Mouse (Mus musculus) lung, embryonic 14.5 days (tissue): ENCODE results near the gene Glis3. TPM values are rescaled to one million over a fixed set of nuclear protein-coding genes. Genes with fewer than 3 reads are reported as not detected.

Experiments used
- ATAC-seq: fragments of 200-750 bp; cut with Nextera tagmentation; 2 replicates; pipeline ENCODE4 v1.8.0; 2017; ENCODE audit warnings: mild to moderate bottlenecking, moderate TSS enrichment, moderate library complexity; ENCODE audit not compliant: insufficient read depth
- DNase-seq: peaks from one replicate; pipeline ENCODE4 v3.0.0-alpha.2; 2015
- H3K27ac ChIP-seq: fragments of 300-500 bp; sonication (generic); 2 replicates; pipeline ENCODE4 v1.5.1; 2014; ENCODE audit warnings: low read depth, mild to moderate bottlenecking, moderate library complexity
- H3K27me3 ChIP-seq: fragments of 300-500 bp; sonication (generic); 2 replicates; pipeline ENCODE4 v1.6.1; 2014; ENCODE audit warnings: low read length, control low read depth; ENCODE audit not compliant: insufficient read depth
- H3K36me3 ChIP-seq: fragments of 300-500 bp; sonication (generic); 2 replicates; pipeline ENCODE4 v1.6.1; 2014; ENCODE audit warnings: control low read depth; ENCODE audit not compliant: insufficient read depth
- H3K4me1 ChIP-seq: fragments of 300-500 bp; sonication (generic); 2 replicates; pipeline ENCODE4 v1.6.1; 2014; ENCODE audit warnings: antibody characterized with exemption, control low read depth; ENCODE audit not compliant: insufficient read depth
- H3K4me2 ChIP-seq: fragments of 300-500 bp; sonication (generic); 2 replicates; pipeline ENCODE4 v1.6.1; 2014; ENCODE audit warnings: mild to moderate bottlenecking
- H3K4me3 ChIP-seq: fragments of 300-500 bp; sonication (generic); 2 replicates; pipeline ENCODE4 v1.5.1; 2014; ENCODE audit warnings: low read depth, low read length
- H3K9ac ChIP-seq: fragments of 300-500 bp; sonication (generic); 2 replicates; pipeline ENCODE4 v1.6.1; 2014
- H3K9me3 ChIP-seq: fragments of 300-500 bp; sonication (generic); 2 replicates; pipeline ENCODE4 v1.6.1; 2016; ENCODE audit warnings: low read depth, low read length, control low read depth
- CTCF ChIP-seq: IDR thresholded peaks from 2 replicates; pipeline ENCODE4 v1.5.1; 2016; ENCODE audit warnings: antibody characterized with exemption, low read depth
- WGBS: fragments of 180-500 bp; shearing (Covaris S2); extraction: QIAGEN DNeasy Blood & Tissue Kit; methylation state at CpG from one replicate; pipeline ENCODE4 v1.1.7; 2014; 5-methylcytosine and 5-hydroxymethylcytosine counted together
- polyA plus RNA-seq: library from polyadenylated mRNA; unstranded; fragments of >200 nt; fragmentation: Nextera tagmentation; extraction: Ambion mirVana; gene quantifications from 2 replicates; pipeline ENCODE4 v1.2.1, GENCODE M21; 2014

Glis3 gene
- 4.0 and 4.7 TPM in 2 replicates for polyA plus RNA-seq

GRCm38 (mm10) chr19:28679776-28680391, at the start of gene Glis3:
Gene Glis3, minus strand, starts transcription at chr19:28680077.
- DNase-seq (peak; percentile 85), ATAC-seq (peak; percentile 95)
- Histone ChIP-seq H3K36me3 (no peaks in the 10 kb centered on the region), H3K9me3 (no peaks in the 10 kb centered on the region), H3K27ac (peak within 1 kb of the TSS; percentile 25; the same call in 1 of the 2 replicates), H3K9ac (peak within 1 kb of the TSS; percentile 55), H3K4me1 (peaks cover 10% of the 10 kb centered on the region), H3K4me3 (peak within 1 kb of the TSS; percentile 54), H3K27me3 (peaks cover 15% of the 10 kb centered on the region), H3K4me2 (peak within 1 kb of the TSS; percentile 99)
- under 1% methylated on average over 46 of the region's 66 CpGs for WGBS
- peak; percentile 19; the same call in 1 of the 2 replicates for TF ChIP-seq CTCF

DNA sequence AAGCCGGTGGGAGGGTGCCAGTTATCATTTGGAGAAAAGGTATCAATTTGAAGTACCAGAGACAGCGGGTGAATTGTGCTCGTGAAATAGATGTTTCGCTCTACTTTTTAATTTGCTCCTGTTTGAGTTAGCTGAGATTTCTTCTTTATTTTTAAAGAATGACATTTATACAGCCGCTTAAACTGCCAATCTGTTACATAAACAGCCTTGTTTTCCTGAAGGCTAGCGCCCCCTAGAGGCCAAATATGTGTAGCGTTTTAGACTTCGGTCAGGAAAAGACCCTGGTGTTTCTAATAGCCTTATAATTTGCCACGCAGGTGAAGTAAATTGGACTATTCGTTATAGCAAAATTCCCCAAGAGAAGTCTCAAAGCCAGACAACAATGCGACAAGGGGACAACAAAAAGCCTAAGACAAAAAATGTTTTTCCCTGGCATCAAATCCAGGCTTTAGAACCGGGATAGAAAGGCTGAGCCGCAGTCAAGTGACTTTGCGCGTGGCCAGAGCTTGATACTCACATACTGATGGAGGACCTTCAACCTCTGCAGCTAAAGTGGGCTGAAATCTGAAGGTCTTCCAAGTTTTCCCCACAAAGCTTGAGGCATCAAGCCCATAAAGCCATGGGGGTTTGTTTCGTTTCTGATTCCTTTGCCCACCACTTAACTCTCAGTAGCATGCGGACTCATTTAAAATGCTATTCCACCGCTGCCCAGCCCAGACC, 46.4 kb upstream of the Glis3 start:
- TF ChIP-seq CTCF, result peak; percentile 81
- no peak overlapping the region for H3K4me3 ChIP-seq
- WGBS, result 58% methylated on average over 18 of the region's 18 CpGs
- DNase-seq (peak; percentile 90), ATAC-seq (no peak)
- no peaks in the 10 kb centered on the region for H3K4me1 ChIP-seq
- H3K36me3 ChIP-seq, result no peaks in the 10 kb centered on the region
- no peak overlapping the region for H3K9ac ChIP-seq
- no peak overlapping the region for H3K27ac ChIP-seq
- no peak overlapping the region for H3K4me2 ChIP-seq
- H3K27me3 ChIP-seq, result no peaks in the 10 kb centered on the region
- H3K9me3 ChIP-seq, result no peaks in the 10 kb centered on the region

DNA sequence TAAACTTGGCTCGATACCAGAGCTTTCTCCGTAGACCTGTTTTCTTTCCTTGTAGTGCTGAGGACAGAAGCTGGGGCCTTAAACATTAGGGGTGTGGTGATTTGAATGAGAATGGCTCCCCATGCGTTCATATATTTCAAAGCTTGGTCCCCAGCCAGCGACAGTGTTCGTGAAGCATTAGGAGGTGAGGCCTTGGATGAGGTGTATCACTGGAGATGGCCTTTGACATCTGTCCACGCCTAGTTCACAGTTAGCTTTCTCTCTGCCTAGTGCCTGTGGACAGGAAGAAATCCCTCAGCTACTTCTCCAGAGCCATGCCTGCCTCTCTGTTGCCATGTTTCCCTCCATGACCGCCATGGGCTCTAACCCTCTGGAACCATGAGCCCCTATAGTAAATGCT, 44.8 kb upstream of the Glis3 start:
- Histone ChIP-seq H3K36me3 (no peaks in the 10 kb centered on the region), H3K4me2 (no peak overlapping the region), H3K9me3 (no peaks in the 10 kb centered on the region), H3K9ac (no peak overlapping the region), H3K27ac (no peak overlapping the region), H3K4me3 (no peak overlapping the region), H3K27me3 (no peaks in the 10 kb centered on the region), H3K4me1 (no peaks in the 10 kb centered on the region)
- ATAC-seq, result no peak
- TF ChIP-seq CTCF, result no peak
- WGBS, result 81% methylated on average over 7 of the region's 7 CpGs
- no peak for DNase-seq

DNA sequence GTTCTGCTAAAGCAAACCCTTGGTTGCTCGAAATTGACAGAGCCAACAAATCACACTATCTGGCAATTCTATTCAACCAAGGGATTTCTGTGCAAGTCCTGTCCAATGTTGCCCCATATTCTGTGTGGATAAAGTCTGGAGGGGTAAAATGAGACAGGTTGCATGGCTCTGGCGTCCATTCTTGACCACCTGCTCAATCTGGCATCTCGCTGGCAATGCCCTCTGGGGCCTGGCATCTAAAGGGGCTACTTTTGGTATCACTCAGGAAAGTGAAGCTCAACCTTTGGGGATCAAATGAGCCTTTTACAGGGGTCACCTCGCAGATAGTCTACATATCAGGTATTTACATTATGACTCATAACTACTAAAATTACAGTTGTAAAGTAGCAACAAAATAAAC, 42.7 kb upstream of the Glis3 start:
- Histone ChIP-seq H3K27me3 (no peaks in the 10 kb centered on the region), H3K27ac (no peak overlapping the region), H3K4me2 (no peak overlapping the region), H3K4me1 (no peaks in the 10 kb centered on the region), H3K4me3 (no peak overlapping the region), H3K36me3 (no peaks in the 10 kb centered on the region), H3K9me3 (no peaks in the 10 kb centered on the region), H3K9ac (no peak overlapping the region)
- DNase-seq, result no peak
- WGBS, result 76% methylated on average over 4 of the region's 4 CpGs
- no peak for TF ChIP-seq CTCF
- ATAC-seq, result no peak

DNA sequence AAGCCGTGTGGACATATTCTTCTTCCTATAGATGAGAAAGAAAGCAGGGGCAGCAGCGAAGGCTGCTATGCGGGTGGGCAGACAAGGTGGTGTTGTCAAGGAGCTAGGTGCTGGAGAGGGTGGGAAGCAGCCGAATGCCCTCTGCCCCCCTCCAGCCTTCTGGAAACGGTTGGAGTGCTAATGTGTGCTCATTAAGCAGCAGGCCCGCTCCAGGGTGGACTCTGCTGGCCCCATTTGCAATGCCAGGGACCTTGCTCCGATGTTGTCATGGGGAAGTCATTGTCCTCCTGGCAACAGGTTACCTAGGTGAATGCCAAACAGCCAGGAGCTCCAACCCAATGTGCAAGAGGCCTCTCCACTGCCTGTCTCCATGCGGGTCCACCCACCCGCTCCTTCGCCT, 42.0 kb upstream of the Glis3 start:
- Histone ChIP-seq H3K9me3 (no peaks in the 10 kb centered on the region), H3K27me3 (no peaks in the 10 kb centered on the region), H3K27ac (no peak overlapping the region), H3K4me1 (no peaks in the 10 kb centered on the region), H3K9ac (no peak overlapping the region), H3K36me3 (no peaks in the 10 kb centered on the region), H3K4me2 (no peak overlapping the region), H3K4me3 (no peak overlapping the region)
- WGBS, result 64% methylated on average over 10 of the region's 10 CpGs
- TF ChIP-seq CTCF, result no peak
- DNase-seq (no peak), ATAC-seq (no peak)

DNA sequence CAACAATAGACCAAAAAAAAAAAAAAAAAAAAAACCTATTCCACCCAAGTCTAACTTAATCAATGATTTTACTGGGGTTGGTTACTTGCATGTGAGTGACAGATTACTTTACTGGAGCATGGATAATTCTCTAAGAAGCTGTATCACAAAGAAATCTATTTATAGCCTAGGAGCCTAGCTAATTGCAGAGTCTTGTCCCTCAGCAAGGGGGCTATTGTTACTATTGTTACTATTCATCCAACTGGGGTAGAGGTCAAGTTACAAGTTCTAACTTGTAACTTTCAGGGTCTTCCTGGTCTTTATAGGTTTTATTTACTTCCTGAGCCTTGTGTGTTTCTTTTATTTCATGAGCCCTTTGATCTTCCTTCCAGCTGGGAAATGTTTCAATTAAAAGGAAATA, 40.1 kb upstream of the Glis3 start:
- ATAC-seq, result no peak
- H3K27ac ChIP-seq, result no peak overlapping the region
- no peaks in the 10 kb centered on the region for H3K4me1 ChIP-seq
- no peak for DNase-seq
- no peak overlapping the region for H3K4me3 ChIP-seq
- H3K36me3 ChIP-seq, result no peaks in the 10 kb centered on the region
- H3K27me3 ChIP-seq, result no peaks in the 10 kb centered on the region
- no peaks in the 10 kb centered on the region for H3K9me3 ChIP-seq
- H3K9ac ChIP-seq, result no peak overlapping the region
- no peak overlapping the region for H3K4me2 ChIP-seq
- TF ChIP-seq CTCF, result no peak

GRCm38 (mm10) chr19:28714674-28715073, 34.8 kb upstream of the Glis3 start:
- Histone ChIP-seq H3K9me3 (no peaks in the 10 kb centered on the region), H3K4me3 (no peak overlapping the region), H3K4me1 (no peaks in the 10 kb centered on the region), H3K27me3 (no peaks in the 10 kb centered on the region), H3K27ac (no peak overlapping the region), H3K4me2 (no peak overlapping the region), H3K36me3 (no peaks in the 10 kb centered on the region), H3K9ac (no peak overlapping the region)
- no peak for DNase-seq
- 63% methylated on average over 4 of the region's 4 CpGs for WGBS
- no peak for ATAC-seq
- TF ChIP-seq CTCF, result no peak
